Mouse (Mus musculus) adrenal gland, adult 18-20 months (tissue): ENCODE measurements around the gene Podxl. TPM values are rescaled to one million over a fixed set of nuclear protein-coding genes. Genes with fewer than 3 reads are reported as not detected.

Experiments used
- DNase-seq, 2 experiments: peaks; one replicate each; pipeline ENCODE4 v3.0.0; 2021 to 2022; ENCODE audit warnings: low spot score in 2 of 2
- total RNA-seq, 2 experiments: library from RNA; stranded (reverse); gene quantifications; 1 replicate in 1 of 2; 2 replicates in 1 of 2; pipeline ENCODE4 v1.2.3; 2021

The Podxl gene
- total RNA-seq, 2 experiments from 2014 or later, result 45.0 to 50.0 TPM

DNA sequence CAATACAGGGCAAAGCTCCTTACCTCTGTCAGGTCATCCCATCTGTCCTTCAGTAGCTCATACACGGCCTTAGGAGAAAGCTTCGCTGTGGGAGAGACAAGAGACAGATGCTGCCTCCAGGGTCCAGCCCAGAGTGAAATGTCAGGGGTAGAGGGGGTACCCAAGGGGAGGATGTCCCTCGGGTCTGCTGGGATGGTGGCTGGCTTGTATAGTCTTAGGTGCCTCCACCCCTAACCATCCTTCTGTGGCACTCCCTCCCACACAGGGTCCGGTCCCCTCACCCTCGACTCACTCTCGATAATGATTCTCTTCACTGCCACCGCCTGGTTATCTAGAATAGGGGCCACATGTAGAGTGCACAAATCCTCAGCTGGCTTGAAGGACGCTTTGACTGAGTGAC lies 39.1 kb downstream of the Podxl start:
- no peak for DNase-seq

DNA sequence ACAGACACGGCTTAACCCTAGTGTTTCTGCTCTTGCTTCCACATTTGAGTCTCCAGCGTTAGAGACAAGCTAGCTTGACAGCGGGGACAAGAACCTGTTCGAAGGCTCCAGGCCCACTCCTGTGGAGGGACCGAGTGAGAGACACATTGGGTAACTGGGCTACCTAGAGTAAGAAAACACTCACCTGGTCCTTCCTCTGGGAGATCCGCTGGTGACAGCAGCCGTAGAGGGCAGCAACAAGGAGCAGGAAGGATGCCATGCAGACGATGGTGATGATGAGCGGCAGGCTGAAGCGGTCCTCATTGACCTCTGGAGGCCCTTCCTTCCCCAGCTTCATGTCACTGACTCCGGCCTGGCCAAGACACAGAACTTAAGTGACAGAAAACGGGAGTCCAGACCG lies 39.7 kb downstream of the Podxl start:
- DNase-seq, result no peak

DNA sequence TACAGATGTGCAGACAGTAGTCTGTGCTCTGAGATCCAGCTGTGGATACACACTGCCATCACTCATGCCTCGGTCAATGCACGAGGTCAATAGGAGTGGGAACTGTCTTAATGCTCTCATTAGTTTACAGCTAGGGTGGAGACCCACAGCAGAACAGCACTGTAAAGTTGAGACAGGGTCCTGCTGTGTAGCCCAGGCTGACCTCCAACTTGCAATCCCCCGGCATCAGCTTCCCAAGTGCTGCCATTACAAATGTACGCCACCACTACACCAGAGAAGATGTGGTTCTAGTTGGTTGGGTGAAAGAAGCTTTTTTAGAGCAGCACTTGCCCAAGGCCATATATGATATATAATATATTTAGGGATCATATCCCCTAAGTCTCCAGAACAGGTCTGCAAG lies 40.1 kb downstream of the Podxl start:
- DNase-seq, result no peak

DNA sequence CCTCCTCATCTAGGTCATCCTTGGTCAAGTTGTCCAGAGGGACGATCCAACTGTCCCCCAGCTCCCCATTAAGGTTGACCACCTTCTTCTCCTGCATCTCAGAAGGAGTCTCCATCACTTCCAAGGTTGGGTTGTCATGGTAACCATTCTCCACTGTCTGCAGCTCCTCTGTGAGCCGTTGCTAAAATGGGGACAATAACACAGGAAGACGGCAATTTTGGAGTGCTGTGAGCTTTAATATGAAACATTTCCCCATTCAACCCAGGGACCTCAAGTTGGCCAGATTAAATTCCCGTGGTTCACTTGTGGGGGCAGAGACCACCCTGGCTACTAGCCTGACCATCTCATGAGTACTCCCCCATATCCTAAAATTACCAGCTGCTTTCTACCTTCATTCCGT lies 40.7 kb downstream of the Podxl start:
- no peak for DNase-seq

DNA sequence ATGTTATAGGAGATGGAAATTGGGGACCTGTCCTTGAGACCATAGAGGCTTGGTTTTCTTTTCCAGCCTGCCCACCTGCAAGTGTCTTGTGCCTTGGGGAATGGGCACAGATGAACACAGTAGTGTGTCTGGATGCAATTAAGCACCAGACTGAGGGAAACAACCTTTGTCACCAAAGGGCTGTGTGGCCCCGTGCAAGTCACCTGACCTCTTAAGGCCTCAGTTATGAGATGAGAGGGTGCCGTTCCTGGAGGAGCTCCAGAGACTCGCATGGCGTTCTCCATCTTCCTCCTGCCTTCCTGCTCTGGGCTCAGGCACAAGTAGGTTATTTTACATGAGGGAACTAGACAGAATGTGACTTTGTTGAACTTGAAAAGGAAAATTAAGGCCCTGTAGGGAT lies 41.3 kb downstream of the Podxl start:
- DNase-seq, result no peak

DNA sequence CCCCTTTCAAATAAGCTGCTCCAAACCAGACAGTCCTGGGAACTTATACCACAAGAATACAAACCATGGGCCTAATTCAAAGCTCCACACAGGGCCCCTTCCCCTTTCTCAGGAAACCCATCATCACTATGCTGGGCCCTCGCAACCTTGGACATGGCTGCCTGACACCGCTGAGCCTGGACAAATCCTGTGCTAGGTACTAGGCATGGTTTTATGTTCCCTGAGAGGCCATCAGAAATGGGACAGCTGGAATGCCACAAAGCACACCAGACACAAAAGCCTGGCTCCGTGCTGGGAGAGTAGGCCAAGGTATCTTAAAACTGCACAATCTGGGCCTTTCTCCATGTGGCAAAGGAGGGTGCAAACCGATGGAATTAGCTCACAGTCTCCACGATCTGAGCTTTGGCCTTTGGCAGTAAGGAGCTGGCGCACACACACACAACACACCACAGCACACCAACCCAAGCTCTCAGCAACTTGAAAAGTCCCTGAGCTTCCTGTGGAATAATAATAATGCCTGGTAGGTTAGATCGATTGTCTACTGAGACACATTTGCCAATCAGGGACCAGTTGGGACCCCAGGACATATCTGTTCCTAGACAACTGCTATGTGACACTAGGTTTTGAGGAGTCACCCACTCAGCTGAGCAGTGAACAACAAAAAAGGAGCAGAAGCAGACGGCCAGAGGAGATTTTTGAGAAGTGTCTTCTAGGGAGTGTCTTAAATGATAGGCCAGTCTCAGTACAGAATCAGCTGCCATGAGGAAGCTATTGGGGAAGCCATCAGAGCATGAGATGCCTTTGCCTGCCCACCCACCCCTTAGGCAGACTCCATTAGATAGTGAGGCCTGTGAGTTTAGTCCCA lies 42.1 kb downstream of the Podxl start:
- no peak for DNase-seq

DNA sequence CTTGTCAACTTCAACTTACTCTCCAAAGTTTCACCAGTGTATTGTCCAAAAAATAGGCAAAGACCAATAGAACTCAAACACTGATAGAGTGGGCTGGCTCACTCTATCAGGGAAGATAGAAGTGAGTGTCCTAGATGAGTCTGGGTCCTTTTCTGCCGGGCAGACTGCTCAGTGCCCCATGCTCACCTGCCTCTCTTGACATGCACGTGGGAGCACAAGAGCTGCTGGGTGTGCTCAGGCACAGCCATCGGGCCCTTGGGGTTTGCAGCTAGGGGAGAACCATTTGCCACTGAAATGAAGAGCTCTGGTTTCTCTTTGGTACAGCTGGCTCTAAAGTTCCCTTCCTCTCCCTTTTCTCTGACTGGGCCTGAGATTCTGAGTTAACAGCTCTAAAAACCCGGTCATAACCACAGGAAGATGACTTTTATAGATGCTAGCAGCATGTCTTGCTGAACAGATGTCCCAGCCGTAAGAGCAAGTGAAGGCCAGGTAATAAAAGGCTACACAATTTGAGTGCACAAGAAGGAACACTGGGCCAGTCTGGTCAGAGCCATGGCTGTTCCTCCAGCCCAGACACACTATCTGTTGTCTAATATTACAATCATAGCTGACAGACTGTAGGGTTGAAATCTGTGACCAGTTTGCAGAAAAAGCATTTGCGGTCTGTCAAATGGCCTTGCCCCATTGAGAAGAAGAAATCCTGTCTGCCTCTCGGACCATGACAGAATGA lies 43.1 kb downstream of the Podxl start:
- DNase-seq, result no peak

DNA sequence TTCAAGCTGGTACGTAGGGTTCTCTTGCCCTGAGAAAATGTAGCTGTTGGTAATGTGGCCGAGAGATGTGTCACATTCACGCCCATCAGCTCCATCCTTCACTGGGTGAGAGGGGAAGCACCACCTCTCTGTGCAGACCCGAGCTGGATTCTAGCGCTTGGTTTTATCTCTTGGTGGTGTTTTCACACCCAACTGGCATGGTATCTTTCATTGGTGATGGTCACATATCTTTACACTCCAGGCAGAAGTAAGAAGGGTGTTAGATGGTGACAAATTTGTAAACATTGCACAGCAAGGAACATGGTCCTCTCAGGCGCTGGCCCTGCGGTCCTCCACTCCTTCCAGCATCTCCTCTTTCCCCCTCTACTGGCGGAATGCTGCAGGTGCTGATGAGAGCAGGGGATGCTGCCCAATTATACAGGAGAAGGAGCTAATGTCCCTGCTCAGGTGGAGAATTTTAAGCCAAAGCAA lies 44.7 kb downstream of the Podxl start:
- DNase-seq, result no peak

DNA sequence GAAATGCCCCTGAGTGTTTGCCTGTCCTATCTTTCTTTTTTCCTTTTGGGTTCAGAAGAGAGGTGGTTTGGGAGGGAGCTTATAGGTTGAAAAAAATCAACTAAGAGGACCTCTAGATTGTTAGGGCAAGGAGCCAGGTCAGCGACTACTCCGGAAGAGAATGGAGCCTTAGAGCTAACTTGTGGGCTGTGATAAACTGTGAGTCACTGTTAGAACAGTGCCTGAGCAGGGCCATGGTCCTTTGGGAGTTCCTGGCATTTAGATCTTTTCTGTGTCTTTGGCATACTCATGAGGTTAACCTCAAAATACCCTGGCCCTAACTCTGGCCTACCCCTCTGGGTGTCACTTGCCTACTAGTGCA lies 45.5 kb downstream of the Podxl start:
- DNase-seq, result no peak

DNA sequence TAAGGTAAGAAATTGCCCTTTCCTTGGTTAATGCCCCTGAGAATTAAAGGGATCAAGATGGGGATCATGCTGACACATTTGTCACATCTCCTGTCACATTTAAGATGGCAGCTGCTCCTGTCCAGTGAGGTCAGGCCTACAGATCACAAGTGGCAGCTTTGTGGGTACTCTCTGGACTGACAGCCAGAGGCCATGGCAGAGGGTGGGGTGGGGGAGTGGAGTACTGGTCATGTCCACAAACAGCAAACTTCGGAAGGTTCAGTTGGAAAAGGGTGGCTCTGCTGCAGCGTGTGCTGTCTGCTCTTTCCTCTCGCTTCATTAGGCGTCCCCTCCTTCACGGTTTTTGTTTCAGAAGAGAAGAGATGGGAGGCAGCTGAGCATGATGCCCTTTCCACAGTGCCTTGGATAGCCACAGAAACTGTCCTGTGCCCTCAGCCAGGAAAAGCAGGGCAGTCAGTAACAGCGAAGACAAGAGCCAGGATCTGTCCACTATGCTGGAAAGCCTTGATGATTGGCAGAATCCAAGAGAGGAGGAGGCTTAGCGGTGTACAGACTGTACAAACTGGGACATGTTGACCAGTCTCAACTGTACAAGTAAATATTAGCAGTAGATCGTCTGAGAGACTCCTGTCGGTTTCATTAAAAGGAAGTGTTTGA lies 46.0 kb downstream of the Podxl start:
- no peak for DNase-seq

DNA sequence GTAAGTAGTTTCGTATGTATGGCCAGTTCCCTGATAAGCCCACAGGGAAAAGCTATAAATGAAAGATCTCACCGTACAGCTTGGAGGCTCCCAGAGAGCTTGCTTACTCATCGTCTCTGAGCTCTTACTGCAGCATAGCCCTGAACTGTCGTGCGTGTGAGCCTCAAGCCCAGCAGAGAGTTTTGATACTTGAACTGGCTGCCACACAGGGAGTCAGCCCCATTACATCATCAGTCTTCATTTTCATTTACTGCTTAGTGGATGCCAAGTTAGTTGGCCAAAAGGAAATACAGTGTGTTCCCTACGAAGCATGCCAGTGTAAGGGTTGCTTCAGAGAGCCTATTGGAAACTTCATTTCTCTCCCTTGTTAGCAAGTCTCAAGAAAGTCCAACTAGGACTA lies 50.1 kb downstream of the Podxl start:
- DNase-seq, result no peak

DNA sequence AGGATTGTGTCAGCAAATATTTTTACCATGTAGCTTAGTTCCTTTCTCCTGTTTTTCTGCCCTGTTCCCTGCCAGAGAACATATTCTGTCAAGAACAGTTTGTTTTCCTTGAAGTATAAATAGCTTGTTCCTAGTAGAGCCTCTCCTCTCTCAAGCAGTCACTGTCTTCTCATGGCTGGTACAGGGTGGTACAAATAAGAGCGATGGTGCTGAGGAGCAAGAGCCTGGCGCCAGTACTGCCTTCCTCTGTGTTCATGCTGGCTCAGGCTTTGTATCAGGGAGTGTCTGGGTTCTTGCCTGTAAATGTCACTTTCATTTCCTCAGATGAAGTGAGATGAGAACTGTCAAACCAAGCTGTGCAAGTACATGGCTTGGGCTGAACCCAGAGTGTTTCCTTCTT lies 61.2 kb downstream of the Podxl start:
- DNase-seq, result no peak

DNA sequence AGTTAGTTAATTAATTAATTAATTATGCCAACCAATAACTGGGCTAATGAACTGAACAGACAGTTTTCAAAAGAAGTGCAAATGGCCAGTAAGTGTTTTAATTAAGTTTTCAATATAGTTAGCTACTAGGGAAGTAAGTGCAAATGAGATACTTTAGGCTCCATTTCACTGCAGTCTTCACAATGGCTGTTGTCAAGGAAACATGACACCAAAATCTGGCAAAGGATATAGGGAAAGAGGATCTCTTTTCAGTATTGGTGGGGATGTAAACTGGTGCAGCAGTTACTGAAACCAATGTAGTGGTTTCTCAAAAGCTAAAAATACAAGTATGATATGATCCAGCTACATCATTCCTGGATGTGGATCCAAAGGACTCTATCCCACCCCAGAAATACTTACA lies 63.1 kb downstream of the Podxl start:
- no peak for DNase-seq

DNA sequence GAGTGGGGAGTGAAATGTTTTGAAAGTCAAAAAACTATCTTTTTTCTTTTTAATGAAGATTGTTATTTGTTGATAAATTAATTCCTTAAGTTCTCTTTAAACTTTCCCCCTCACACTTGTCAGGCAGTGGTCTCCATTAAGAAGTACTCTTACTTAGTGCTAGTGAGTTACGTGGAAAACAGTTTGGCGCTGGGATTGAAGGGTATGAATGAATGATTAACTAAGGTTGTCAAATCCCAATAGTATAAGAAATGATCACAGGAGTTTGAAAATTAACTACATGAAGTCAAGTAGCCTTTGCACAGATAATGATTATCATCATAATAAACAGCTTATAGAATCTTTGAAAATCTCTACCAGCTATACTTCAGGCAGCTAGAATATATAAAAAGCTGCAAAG lies 63.5 kb downstream of the Podxl start:
- no peak for DNase-seq

DNA sequence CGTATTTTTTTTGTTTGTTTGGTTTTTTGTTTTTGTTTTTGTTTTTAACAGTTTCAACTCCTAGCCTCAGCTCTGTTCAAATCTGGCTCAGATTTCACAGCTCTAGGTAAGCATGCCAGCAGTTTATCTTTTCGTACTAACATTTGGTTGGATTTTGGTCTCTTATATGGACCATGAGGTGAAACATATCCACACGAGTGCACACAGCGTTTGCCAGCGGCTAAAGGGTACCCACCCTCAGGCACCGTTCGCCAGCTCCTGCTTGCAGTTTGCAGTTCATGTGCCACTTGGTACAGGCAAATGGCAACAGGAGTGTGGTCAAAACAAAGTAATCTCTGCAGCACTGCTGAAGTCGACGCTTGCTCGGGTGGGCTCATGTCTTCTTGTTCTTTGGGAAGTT lies 63.9 kb downstream of the Podxl start:
- DNase-seq, result no peak

DNA sequence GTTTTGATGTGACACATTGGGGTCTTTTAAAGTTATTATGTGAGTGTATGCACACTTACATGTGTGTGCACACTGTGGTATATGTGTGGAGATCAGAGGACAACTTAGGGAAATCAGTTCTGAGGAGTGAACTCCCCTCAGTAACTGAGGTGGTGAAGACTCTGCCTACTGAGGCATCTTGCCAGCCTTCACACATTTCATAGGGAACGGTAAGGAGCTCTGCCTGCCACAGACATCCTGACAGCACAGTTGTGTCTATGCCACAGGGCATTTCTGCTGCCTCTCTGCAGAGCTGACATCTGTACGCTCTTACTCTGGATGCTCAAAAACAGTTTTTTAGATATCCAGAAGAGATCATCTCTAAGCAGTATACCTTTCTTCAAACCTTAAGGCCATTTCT lies 67.6 kb downstream of the Podxl start:
- no peak for DNase-seq

DNA sequence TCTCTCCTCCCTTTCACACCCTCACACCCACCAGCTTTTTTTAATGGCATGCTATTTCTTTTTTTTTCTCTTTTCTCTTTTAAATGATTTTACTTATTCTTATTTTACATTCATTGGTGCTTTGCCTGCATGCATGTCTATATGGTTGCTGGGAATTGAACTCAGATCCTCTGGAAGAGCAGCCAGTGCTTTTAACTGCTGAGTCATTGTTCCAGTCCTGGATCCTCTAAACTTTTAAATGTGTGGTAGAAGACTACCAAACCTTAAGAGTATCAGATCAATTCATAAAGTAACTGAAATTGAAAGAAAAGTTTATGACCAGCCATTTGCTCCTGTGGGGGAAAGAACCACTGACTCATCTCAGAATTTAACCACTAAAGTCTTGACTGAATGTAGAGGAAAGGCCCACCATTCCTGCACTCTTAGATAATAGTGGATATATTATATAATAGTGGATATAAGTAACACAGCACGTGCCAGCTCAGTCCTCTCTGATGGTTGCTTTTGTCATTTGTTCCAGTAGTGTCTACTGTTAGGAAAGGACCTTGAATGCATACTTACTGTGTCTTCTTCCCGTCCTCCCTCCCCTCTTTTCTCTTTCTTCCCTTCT lies 68.6 kb downstream of the Podxl start:
- no peak for DNase-seq

DNA sequence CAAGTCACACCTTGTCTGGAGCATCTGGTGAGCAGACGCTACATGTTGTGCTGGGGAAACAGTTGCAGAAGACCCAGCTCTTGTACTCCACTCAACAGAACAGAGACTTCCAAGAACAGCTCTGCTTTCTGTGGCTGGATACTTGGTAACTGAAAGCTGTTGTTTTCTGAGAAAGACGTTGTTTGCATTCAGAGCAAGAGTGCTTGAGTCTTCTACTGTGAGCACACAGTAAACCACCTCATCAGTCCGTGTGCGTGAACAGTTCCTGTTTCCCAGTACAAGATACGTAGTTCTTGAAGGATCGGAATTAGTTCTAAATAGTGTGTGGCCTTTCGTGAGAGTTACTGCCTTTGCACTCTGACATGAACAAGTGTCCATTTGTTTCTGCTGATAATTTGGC lies 73.8 kb downstream of the Podxl start:
- DNase-seq, result no peak

DNA sequence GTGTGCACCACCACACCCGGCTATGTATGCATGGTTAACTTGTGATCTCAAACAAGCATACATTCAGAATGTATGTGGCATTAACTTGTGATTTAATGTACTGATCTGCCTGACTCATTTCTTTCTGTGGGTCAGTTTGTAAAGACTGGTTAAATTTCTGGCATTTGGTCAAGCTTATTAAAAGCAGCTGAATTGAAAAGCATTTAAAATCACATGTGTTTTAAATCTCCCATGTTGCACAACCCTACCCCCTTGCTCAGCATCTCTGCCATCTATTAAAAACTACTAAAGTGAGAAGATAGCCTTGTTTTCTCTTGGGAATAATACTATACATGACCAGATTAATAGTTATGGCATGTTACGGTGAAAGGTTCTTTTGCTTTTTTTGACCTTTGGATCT lies 77.2 kb downstream of the Podxl start:
- no peak for DNase-seq

DNA sequence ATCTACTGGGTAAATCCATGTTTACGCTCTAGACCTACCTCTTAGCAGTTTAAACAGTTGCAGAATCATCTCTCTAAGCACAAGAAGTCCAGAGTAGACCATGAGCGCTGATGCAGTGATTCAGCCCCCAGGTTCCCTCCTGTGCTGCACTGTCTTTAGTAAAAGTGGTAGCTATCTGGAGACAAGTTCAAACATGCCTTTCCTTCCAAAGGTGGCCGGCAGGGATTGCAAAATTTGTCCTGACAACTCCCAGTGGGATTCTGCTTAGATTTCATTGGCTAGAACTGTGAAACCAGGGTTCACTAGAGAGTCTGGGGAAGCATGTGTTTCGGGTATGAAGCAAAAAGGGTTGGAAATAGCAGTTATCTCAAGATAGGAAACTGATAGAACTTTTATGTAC lies 83.8 kb downstream of the Podxl start:
- DNase-seq, result no peak

DNA sequence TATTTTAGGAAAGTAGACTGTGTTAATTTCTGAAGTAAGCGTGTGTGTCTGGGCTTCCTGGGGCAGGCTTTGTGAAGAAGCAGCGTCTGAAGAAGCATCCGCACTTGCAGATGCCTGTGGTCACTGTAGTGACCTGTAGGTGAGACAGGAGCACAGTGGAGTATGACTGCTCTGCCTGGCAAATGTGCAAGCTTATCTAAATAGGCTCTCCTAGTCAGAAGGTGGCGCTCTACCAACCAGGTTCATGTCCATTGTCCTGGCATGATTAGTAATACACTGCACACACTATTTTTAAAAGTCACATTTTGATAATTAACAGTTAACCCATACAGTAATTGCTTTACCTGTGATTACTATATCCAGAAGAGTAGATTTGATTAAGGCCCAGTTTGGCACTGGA lies 85.6 kb downstream of the Podxl start:
- DNase-seq, result no peak
